Mouse (Mus musculus) 3T3-L1 (cell line): ENCODE measurements around the gene Tep1.
A peak's percentile ranks its signal among the peaks of the same experiment; 100 is the strongest.
"Not testable (repeated sequence)": the region's sequence is repeated elsewhere in the genome, so short reads cannot be mapped to it uniquely, and the experiment has no call there.

Experiments
- DNase-seq: peaks from one replicate; pipeline ENCODE4 v3.0.0-alpha.2; 2015; ENCODE audit warnings: low read depth, low spot score

Gene Tep1

DNA sequence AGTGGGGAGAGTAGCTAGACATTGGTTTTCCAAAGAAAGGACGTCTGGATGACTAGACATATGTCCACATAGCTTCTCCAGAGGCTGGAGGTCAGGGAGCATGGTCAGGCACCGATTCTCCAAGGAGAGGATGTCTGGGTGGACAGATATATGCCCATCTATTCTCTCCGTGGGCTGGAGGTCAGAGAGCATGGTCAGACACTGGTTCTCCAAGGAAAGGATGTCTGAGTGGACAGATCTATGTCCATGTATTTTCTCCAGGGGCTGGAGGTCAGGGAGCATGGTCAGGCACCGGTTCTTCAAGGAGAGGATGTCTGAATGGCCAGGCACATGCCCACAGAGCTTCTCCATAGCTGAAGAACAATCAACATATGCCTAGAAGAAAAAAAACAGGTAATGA, 2.1 kb downstream of the Tep1 start:
- no peak for DNase-seq

DNA sequence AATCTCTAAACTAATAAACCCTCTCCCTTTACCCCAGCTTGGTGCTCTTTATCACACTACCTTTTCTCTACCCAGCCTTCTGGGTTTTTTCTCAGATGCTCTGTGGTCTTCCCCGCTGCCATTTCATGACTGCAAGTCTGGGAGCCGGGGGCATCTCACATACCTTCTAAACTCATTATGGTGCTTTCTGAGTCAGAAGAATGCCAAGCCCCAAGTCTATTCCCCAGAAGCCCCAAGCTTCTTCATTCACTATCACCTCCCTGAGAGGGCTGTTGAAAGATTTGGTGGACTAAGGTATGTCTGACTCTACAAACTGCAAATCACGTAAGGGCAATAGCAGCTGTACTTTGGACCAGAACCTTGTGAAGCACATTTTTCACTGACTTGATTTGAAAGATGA, 3.4 kb downstream of the Tep1 start:
- no peak for DNase-seq

DNA sequence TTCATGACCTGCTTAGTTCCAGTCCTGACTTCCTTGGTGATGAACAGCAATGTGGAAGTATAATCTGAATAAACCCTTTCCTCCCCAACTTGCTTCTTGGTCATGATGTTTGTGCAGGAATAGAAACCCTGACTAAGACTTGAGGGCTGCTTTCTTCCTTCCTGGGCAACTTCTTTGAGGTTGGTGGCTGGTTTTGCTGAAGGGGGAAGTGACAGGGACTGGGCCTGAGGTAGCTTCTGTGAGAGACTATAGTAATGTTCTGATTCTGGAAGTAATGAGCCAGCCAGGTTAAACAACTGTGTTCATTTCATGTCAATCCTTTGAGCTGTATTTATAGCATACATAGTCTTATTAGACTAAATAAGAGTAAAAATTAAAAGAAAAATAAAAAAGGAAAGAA, 5.4 kb downstream of the Tep1 start:
- not testable (repeated sequence) for DNase-seq

DNA sequence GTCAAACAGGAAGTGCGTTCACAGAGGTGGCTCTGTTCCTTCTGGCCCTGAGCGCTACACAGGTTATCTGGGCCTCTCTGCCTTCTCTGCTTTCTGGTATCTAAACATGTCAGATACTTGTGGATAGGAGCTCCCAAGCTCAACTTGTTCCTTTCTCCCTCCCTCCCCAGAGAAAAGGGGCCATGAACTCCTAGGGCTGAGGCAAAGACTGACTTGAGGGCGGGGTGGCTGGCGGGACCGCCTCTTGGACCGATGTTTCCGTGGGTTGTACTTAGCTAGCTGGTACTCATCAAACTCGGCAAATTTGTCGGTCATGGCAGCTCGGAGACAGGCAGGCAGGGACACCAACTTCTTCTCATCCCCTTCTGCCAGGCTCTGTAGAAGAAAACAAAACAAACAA, 7.7 kb downstream of the Tep1 start:
- DNase-seq, result no peak

DNA sequence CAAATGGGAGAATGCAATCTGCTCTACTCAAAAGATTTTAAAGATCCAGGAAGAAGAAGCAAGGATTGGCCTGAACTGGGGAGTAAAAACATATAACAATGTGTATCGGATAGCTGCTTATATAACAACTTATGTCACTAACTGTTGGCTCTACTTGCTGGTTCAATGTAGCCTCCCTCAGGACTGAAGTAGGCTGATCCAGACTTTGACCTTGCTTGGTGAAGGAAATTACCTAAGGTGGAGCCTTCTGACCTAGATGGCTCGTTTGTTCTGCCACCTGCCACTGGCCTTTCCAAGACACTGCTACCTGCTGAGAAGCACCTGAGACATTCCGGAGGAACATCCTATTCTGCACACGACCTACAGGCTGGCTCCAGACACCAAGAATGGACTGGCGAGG, 14.6 kb downstream of the Tep1 start:
- DNase-seq, result no peak

DNA sequence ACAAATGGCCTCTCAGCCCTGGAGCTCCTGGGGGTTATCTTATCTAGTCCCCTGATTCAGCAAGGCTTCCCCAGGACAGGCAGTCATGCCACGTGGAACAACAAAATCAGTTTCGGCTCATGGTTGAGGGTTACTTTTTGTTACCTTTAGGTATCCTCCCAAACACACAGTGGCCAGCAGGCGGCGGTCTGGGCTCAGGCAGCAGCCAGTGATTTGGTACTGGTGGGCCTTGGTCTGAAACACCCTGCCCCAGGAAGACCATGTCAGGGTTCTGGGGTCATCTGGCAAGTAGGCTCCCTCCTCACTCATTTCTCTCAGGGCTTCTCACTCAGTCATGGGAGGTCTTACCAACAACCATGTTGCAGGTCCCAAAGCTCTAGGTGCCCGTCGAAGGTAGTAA, 33.1 kb downstream of the Tep1 start:
- DNase-seq, result no peak

DNA sequence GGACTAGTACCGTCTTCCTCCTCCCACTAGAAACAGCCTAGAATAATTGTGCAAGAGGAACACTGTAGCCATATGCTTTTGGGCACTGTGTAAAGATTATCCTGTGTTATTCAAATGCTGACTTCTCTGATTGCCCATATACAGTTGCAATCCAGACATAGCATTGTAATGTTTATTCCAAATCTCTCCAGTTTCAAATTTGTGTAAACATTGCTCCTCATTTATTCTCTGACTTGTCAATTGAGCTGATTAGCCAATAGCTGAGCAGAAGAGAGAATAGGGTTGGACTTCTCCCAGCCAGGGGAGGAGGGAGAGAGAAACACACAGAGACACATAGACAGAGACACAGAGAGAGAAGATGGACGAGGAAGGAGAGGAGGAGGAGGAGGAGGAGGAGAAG, 35.9 kb downstream of the Tep1 start:
- no peak for DNase-seq

DNA sequence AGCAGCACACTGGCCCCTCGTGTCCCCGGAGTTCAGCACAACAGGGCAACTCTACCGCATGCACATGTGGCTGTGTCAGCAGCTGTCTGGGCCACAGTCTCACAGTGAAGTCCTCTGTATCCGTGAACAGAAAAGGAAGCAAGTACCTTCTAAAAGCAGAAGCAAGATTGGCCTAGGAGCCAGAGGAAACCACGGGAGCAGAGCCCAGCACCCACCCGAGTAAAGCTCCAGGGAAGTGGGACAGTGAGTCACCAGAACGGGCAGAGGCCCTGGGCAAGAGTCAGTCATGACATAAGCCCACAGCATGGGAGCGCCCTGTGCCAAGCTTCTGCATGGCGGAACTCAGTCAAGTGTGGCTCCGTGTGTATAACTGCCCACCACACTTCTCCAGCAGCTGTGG, 36.4 kb downstream of the Tep1 start:
- no peak for DNase-seq

DNA sequence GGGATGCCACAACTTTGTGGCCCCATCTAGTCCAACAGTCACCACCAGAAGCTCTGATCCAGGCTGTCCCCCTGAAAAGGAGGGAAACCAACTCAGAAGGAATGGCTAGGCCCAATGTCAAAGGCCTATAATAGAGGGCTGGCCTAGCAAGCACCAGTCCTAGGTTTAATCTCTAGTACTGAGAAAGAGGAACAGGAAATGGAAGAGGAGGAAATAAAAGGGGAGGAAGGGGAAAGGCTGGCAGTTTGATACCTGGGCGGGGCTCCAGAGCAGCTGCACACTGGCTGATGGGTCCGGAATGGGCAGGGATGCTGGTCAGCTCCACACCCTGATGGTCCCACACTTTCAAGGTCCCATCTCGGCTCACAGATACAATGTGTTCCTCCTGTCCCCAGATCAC, 40.5 kb downstream of the Tep1 start:
- no peak for DNase-seq

DNA sequence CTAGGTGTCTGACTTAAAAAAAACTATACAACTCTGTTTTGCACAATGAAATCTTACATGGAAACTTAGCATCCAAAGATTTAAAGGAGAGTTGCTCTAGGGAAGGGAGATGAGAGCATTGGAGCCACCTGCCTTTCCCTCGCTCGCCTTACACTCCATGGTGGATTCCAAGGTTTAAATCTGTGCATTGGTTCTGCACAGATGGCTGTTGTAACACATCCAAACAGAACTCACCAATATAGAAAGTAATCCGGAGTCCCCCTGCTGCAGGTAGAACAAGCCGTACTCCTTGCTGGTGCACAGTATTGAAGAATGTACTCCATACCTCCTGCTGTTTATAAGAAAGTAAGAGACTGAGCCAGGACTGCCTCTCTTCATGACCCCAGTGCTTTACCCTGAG, 43.8 kb downstream of the Tep1 start:
- no peak for DNase-seq

DNA sequence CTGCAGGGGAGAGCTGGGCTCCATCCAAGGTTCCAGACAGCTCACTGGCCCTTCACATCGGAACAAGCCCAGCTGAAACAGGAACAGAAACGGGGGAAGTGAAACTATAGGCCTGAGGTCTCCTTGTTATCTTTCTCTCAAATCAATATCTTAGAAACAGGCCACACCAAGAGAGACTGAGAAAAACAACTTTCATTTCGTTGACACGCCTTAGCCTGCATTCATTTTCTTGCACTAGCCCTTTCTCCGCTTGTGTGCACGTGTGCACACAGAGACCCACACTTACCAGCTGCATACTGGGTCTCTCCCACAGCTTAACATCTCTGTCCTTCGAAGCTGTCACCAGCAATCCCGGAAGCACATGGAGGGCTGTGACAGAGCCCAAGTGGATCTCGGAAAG, 46.1 kb downstream of the Tep1 start:
- DNase-seq, result no peak

DNA sequence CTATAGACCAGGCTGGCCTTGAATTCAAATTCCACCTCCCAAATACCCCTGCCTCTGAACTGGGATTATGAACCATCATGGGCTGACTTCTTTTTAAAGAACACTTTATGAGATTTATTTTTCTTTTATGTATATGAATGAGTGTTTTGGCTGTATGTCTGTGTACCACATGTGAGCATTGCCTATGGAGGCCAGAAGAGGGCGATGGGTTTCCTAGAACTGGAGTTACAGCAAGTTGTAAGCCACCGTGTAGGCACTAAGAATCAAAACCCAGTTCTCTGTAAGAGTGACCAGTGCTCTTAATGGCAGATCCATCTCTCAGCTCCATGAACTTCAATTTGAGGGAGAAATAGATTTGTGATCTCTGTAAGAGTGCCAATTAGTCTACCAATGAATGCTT, 47.1 kb downstream of the Tep1 start:
- peak; percentile 30 for DNase-seq

DNA sequence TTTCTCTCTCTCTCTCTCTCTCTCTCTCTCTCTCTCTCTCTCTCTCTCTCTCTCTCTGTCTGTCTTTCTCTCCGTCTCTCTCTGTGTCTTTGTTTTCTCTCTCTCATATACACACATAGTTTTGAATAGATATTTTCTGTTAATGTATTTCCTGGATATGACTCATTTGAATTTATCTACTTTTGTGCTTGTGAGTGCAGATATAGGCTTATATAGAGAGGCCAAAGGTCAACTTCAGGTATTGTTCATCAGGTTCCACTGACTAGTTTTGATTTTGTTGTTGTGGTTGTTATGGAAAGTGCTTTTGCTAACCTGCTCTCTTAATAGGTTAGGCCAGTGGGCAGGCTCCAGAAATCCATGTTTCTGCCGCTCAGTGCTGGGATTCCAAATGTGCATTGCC, 57.3 kb downstream of the Tep1 start:
- no peak for DNase-seq

DNA sequence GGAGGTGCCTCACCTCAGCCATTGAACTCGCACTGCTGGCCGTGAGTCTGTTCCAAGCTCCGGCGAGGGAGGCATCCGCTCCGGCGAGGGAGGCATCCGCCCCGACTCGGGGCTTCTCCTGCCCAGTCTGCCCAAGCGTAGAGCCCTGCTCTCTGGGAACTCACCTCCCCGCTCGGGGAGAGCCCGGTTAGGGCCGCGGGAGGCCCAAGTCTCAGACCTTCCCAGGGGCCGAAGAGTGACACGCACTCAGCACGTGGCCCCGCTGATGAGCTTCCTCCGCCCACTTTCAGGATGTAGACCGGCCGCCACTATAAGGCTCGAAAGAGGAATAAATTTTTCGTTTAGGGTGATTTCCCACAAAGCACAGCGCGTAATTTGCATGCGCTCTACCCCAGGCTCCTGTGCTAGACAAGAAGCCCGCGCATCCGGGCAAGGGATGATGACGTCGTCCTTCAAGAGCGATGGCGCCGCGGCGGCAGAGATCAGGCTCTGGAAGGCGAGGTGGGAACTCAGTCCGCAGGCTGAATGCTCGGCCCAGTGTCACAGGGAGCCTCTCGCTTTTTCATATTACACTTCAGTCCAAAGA, 62.8 kb downstream of the Tep1 start, which contains the start of the genes Ccnb1ip1 and Parp2:
Gene Ccnb1ip1 (minus strand): TSS at position 246 of the 586 bp plus-strand sequence.
Gene Parp2 (plus strand): TSS at position 355 of the 586 bp plus-strand sequence.
- peak; percentile 95 for DNase-seq

DNA sequence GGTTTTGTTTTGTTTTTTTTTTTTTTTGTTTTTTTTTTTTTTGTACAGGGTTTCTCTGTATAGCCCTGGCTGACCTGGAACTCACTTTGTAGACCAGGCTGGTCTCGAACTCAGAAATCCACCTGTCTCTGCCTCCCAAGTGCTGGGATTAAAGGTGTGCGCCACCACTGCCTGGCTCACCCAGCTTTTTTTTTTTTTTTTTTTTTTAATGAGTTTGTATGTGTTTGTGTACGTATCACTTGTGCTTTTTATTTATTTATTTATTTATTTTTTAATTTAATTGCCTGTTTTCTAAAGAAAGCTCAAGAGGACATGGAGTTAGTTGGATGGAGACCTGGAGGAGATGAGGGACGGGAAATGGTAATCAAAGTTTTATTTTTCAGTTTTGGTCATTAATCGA, 63.9 kb downstream of the Tep1 start:
- not testable (repeated sequence) for DNase-seq

DNA sequence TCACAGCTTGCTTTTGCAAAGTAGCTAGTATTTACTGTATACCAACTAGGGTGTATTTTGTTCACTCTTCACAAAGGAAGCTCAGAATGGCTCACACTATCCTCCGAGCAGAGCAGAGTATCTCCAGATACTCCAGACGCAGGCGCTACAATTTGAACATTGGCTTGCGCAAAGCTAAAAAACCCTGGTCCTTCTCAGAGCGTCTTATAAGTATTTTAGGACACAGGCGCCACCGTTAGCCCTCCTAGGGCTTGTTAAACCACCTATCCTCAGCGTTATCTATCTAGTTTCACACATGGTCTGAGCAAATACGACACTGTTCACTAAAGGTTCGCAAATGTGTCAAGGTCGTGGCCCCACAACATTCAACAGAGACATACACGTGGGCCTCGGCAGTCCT, 65.7 kb downstream of the Tep1 start:
- no peak for DNase-seq

DNA sequence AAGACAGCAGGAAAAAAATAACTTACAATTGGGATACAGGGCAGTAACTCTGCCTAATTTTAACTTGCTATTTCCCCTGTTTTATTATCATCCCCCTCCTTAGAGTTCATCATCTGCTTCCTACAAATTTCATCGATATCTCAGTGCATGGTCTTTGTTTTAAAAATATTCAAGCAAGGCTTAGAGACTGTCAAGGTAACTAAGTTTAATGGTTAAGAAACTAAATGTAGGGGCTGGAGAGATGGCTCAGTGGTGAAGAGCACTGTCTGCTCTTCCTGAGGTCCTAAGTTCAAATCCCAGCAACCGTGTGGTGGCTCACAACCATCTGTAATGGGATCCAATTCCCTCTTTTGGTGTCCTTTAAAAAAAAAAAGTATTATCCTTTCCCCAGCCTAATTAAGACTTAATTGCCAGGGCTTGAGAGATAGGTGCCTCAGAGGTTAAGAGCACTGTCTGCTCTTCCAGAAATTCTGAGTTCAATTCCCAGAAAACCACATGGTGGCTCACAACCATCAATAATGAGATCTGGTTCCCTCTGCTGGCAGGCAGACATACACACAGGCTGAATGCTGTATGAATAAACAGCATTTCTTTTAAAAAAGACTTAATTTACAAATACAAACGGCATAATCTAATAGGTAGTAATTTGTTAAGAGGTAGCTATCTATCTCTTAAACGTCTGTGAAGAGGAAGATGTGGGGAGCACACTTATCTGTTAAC, 67.4 kb downstream of the Tep1 start:
- peak; percentile 67 for DNase-seq

DNA sequence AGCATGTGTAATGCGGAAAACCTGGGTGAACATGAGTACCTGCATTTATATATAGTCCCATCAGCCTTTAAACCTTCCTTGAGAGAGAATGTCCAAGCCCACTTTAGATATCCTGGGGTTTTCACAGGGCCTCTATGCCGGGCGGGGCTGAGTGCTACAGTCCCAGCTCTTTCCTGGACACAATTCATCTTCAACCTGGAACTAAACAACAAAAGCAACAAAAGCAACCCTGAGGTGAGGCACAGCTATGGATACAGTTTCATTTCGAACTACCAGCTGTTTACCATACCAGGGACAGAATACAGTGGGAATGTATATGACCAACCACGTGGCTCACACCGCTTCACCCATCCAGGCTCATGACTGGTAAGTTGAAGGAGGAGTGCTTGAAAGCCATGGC, 67.9 kb downstream of the Tep1 start:
- no peak for DNase-seq

DNA sequence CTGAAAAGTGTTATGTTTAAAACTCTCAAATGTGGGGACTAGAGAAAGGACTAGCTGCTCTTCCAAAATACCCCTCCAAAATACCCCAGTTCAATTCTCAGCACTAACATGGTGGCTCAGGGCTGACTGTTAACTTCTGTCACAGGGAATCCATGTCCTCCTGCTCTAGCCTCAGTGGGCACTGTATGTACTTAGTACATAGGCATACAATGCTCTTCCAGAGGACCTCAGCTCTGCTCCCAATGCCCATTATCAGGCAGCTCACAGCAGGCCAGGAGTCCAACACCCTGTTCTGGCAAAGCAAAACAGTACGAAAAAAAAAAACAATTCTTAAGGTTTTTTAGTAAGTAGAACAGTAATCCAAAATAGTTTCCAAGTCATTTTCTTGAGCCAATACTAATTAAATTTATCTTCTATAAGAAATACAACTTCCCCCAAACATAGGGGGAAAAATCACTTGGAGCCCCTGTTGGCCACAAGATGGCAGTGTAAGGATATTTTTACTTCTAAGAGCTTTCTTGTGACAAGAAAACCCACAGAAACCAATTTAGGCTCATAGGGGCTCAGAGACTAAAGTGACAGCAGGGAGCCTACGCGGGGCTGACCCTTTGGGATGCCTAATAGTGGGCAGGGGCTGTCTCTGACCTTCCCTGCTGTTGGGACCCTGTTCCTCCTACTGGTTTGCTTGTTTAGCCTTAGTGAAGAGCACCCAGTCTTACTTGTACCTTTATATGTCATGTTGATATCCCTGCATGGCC, 70.7 kb downstream of the Tep1 start:
- DNase-seq, result peak; percentile 74

DNA sequence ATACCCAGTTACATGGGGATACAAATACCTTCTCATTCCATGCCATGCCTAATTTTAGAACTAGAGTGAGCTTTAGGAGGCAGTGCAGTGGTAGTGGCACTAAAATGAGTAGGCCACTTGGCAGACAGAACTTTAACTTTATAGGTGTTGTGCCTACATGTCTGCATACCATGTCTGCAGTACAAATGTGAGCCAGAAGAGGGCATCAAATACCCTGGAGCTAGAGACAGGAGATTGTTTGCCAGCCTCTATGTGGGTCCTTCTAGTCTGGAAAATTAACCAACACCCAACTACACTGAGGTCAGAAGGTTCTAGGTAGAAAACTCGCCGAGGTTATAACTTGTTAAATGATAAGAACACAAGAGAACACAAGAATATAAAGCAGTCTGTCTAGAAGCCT, 71.8 kb downstream of the Tep1 start:
- peak; percentile 25 for DNase-seq

DNA sequence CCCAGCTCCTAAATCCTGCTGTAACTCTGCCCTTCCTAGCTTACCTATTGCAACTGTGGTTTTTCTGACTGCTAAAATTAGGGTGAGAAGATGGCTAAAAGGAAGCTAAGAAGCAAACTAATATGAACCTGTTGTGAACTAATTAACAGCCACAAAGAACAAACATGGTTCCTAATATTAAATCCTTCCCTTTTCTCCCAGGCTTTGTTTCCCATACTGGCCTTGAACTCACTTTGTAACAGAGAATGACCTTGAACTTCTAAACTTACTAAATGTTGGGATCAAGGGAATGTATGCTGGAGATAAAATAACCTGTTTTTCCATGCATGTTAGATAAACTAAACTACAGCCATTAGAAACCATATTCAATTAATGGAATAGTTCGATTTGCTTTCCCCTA, 73.9 kb downstream of the Tep1 start:
- no peak for DNase-seq

DNA sequence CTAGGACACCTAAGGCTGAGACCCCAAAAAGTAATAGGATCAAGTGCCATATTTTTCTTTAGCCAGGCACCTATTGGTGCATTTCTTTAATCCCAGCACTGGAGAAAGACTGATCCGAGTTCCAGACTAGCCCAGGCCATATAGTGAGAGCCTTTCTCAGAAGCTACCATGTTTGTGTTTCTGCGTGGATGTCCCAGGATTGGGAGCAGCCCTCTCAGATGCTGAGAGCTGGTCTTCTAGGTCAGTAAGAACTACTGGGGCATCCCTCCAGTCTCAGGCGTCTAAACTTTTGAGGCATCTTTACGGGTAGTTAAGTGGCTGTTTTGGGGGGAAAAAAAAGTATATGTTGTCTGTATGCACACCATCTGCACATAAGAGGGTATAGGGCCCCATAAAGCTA, 74.4 kb downstream of the Tep1 start:
- no peak for DNase-seq
